Mouse (Mus musculus) CD4-positive, CD25-positive, alpha-beta regulatory T cell, adult 4 months (primary cell): ENCODE results near the gene Prr5l. TPM values are rescaled to one million over a fixed set of nuclear protein-coding genes. Genes with fewer than 3 reads are reported as not detected.

Experiments used
- ATAC-seq: one replicate; pipeline ENCODE4 v1.8.0; 2017
- polyA plus RNA-seq, 2 experiments: library from polyadenylated mRNA; unstranded; fragments of 100-300 nt; shearing (Covaris generic); gene quantifications; one replicate each; pipeline ENCODE4 v1.2.1; 2017

The Prr5l gene
- polyA plus RNA-seq, 2 experiments from 2014 or later: 1.5 to 3.1 TPM

- no peak for ATAC-seq
Observed at GRCm38 (mm10) chr2:101721835-101722234, 161.0 kb downstream of the Prr5l start.

- no peak for ATAC-seq
Observed at GRCm38 (mm10) chr2:101717162-101717561, 165.7 kb downstream of the Prr5l start.

- ATAC-seq: peak; percentile 70
Observed at GRCm38 (mm10) chr2:101715650-101716323, 167.0 kb downstream of the Prr5l start.

GRCm38 (mm10) chr2:101711608-101712007 is 171.2 kb downstream of the Prr5l start:
- no peak for ATAC-seq

- no peak for ATAC-seq
Observed at GRCm38 (mm10) chr2:101705941-101706485, 176.8 kb downstream of the Prr5l start.

GRCm38 (mm10) chr2:101699284-101699683 is 183.5 kb downstream of the Prr5l start:
- ATAC-seq: peak; percentile 54

GRCm38 (mm10) chr2:101695584-101695983 is 187.2 kb downstream of the Prr5l start:
- no peak for ATAC-seq

- peak; percentile 58 for ATAC-seq
Observed at GRCm38 (mm10) chr2:101693577-101694215, 189.1 kb downstream of the Prr5l start.

- no peak for ATAC-seq
Observed at GRCm38 (mm10) chr2:101693043-101693442, 189.8 kb downstream of the Prr5l start.

- no peak for ATAC-seq
Observed at GRCm38 (mm10) chr2:101690252-101690827, 192.5 kb downstream of the Prr5l start.

GRCm38 (mm10) chr2:101688011-101688410 is 194.8 kb downstream of the Prr5l start:
- no peak for ATAC-seq

GRCm38 (mm10) chr2:101684421-101684820 is 198.4 kb downstream of the Prr5l start:
- ATAC-seq: no peak

GRCm38 (mm10) chr2:101679164-101679784 is 203.6 kb downstream of the Prr5l start:
- peak; percentile 56 for ATAC-seq

GRCm38 (mm10) chr2:101678236-101679021 is 204.4 kb downstream of the Prr5l start, which contains the start of gene Traf6:
TSS of gene Traf6 (plus strand) at chr2:101678429.
- peak; percentile 89 for ATAC-seq

GRCm38 (mm10) chr2:101673547-101673946 is 209.3 kb downstream of the Prr5l start:
- ATAC-seq: no peak

- ATAC-seq: no peak
Observed at GRCm38 (mm10) chr2:101668751-101669150, 214.1 kb downstream of the Prr5l start.

GRCm38 (mm10) chr2:101665703-101666092 is 217.1 kb downstream of the Prr5l start:
- ATAC-seq: no peak

GRCm38 (mm10) chr2:101665058-101665702 is 217.6 kb downstream of the Prr5l start:
- ATAC-seq: peak; percentile 87
